Mouse (Mus musculus) hindbrain, embryonic 12.5 days (tissue): ENCODE data around the gene Phlpp2. TPM values are rescaled to one million over a fixed set of nuclear protein-coding genes. Genes with fewer than 3 reads are reported as not detected.

ENCODE experiments used
- ATAC-seq: fragments of 200-750 bp; cut with Nextera tagmentation; 2 replicates; pipeline ENCODE4 v1.8.0; 2017; ENCODE audit warnings: moderate TSS enrichment; ENCODE audit not compliant: low FRiP score
- H3K27ac ChIP-seq: fragments of 300-500 bp; sonication (generic); 2 replicates; pipeline ENCODE4 v1.5.1; 2016; ENCODE audit warnings: mild to moderate bottlenecking
- H3K27me3 ChIP-seq: fragments of 300-500 bp; sonication (generic); 2 replicates; pipeline ENCODE4 v1.6.1; 2016; ENCODE audit warnings: mild to moderate bottlenecking
- H3K36me3 ChIP-seq: fragments of 300-500 bp; sonication (generic); 2 replicates; pipeline ENCODE4 v1.6.1; 2016; ENCODE audit warnings: mild to moderate bottlenecking
- H3K4me1 ChIP-seq: fragments of 300-500 bp; sonication (generic); 2 replicates; pipeline ENCODE4 v1.6.1; 2016
- H3K4me2 ChIP-seq: fragments of 300-500 bp; sonication (generic); replicated peaks from 2 replicates; pipeline ENCODE4 v1.6.1; 2016; ENCODE audit warnings: mild to moderate bottlenecking
- H3K4me3 ChIP-seq: fragments of 300-500 bp; sonication (generic); 2 replicates; pipeline ENCODE4 v1.5.1; 2016; ENCODE audit warnings: mild to moderate bottlenecking
- H3K9ac ChIP-seq: fragments of 300-500 bp; sonication (generic); 2 replicates; pipeline ENCODE4 v1.6.1; 2016; ENCODE audit warnings: mild to moderate bottlenecking, moderate library complexity
- H3K9me3 ChIP-seq: fragments of 300-500 bp; sonication (generic); replicated peaks from 2 replicates; pipeline ENCODE4 v1.6.1; 2016; ENCODE audit warnings: mild to moderate bottlenecking
- WGBS: fragments of 180-500 bp; shearing (Covaris S2); methylation state at CpG from one replicate; pipeline ENCODE4 v1.1.7; 2016; 5-methylcytosine and 5-hydroxymethylcytosine counted together
- polyA plus RNA-seq: library from polyadenylated mRNA; unstranded; fragments of >200 nt; fragmentation: Nextera tagmentation; extraction: Ambion mirVana; gene quantifications from 2 replicates; pipeline ENCODE4 v1.2.1, GENCODE M21; 2016

Gene Phlpp2
- polyA plus RNA-seq, 1 experiment from 2014 or later: 3.5 TPM

- no peaks in the 10 kb centered on the region for H3K36me3 ChIP-seq
- no peak overlapping the region for H3K4me3 ChIP-seq
- ATAC-seq: no peak
- H3K27me3 ChIP-seq: 0 out of 2 replicates have a peak, but pooled peaks cover 3% of the 10 kb centered on the region
- 0 out of 2 replicates have a peak, but pooled peaks cover 5% of the 10 kb centered on the region for H3K4me1 ChIP-seq
- H3K4me2 ChIP-seq: no peak overlapping the region
- H3K9me3 ChIP-seq: no peaks in the 10 kb centered on the region
- 66% methylated on average over 15 of the region's 15 CpGs for WGBS
- H3K27ac ChIP-seq: no peak overlapping the region
- H3K9ac ChIP-seq: no peak overlapping the region
These were observed 114.2 kb downstream of the Phlpp2 start for GRCm38 (mm10) chr8:109982386-109983105.

GRCm38 (mm10) chr8:109983944-109984343 lies 115.6 kb downstream of the Phlpp2 start:
- H3K36me3 ChIP-seq: no peaks in the 10 kb centered on the region
- 30% methylated on average over 5 of the region's 5 CpGs for WGBS
- H3K4me2 ChIP-seq: no peak overlapping the region
- H3K27ac ChIP-seq: peak overlapping the region; percentile 23; the same call in 1 of the 2 replicates
- ATAC-seq: no peak
- no peaks in the 10 kb centered on the region for H3K9me3 ChIP-seq
- 0 out of 2 replicates have a peak, but pooled peaks cover 3% of the 10 kb centered on the region for H3K27me3 ChIP-seq
- H3K4me3 ChIP-seq: no peak overlapping the region
- no peak overlapping the region for H3K9ac ChIP-seq
- 0 out of 2 replicates have a peak, but pooled peaks cover 5% of the 10 kb centered on the region for H3K4me1 ChIP-seq

- Histone ChIP-seq H3K4me3 (no peak overlapping the region), H3K27ac (no peak overlapping the region), H3K9ac (no peak overlapping the region), H3K4me1 (0 out of 2 replicates have a peak, but pooled peaks cover 5% of the 10 kb centered on the region), H3K36me3 (no peaks in the 10 kb centered on the region), H3K27me3 (0 out of 2 replicates have a peak, but pooled peaks cover 3% of the 10 kb centered on the region), H3K9me3 (no peaks in the 10 kb centered on the region), H3K4me2 (no peak overlapping the region)
- 72% methylated on average over 7 of the region's 7 CpGs for WGBS
- ATAC-seq: no peak
These were observed 118.0 kb downstream of the Phlpp2 start for GRCm38 (mm10) chr8:109986384-109986783.

- H3K4me1 ChIP-seq: 0 out of 2 replicates have a peak, but pooled peaks cover 3% of the 10 kb centered on the region
- 85% methylated on average over 7 of the region's 7 CpGs for WGBS
- H3K27me3 ChIP-seq: no peaks in the 10 kb centered on the region
- H3K4me3 ChIP-seq: no peak overlapping the region
- no peak for ATAC-seq
- H3K27ac ChIP-seq: no peak overlapping the region
- H3K36me3 ChIP-seq: no peaks in the 10 kb centered on the region
- H3K9me3 ChIP-seq: no peaks in the 10 kb centered on the region
- H3K4me2 ChIP-seq: no peak overlapping the region
- no peak overlapping the region for H3K9ac ChIP-seq
These were observed 119.4 kb downstream of the Phlpp2 start for GRCm38 (mm10) chr8:109987776-109988175.

- Histone ChIP-seq H3K27ac (no peak overlapping the region), H3K9ac (no peak overlapping the region), H3K9me3 (no peaks in the 10 kb centered on the region), H3K36me3 (no peaks in the 10 kb centered on the region), H3K4me3 (no peak overlapping the region), H3K4me1 (0 out of 2 replicates have a peak, but pooled peaks cover under 1% of the 10 kb centered on the region), H3K4me2 (no peak overlapping the region), H3K27me3 (no peaks in the 10 kb centered on the region)
- no peak for ATAC-seq
- WGBS: 93% methylated on average over 8 of the region's 8 CpGs
These were observed 120.8 kb downstream of the Phlpp2 start for GRCm38 (mm10) chr8:109989151-109989550.

GRCm38 (mm10) chr8:109990224-109990623 lies 121.9 kb downstream of the Phlpp2 start, which contains the start of gene Tat:
TSS of gene Tat (plus strand) at chr8:109990437.
- 82% methylated on average over 8 of the region's 8 CpGs for WGBS
- no peaks in the 10 kb centered on the region for H3K4me1 ChIP-seq
- H3K9me3 ChIP-seq: no peaks in the 10 kb centered on the region
- H3K4me2 ChIP-seq: no peak within 1 kb of the TSS
- no peaks in the 10 kb centered on the region for H3K27me3 ChIP-seq
- H3K9ac ChIP-seq: no peak within 1 kb of the TSS
- no peak within 1 kb of the TSS for H3K4me3 ChIP-seq
- no peak within 1 kb of the TSS for H3K27ac ChIP-seq
- no peak for ATAC-seq
- no peaks in the 10 kb centered on the region for H3K36me3 ChIP-seq

GRCm38 (mm10) chr8:109992166-109992565 lies 123.8 kb downstream of the Phlpp2 start:
- no peak overlapping the region for H3K27ac ChIP-seq
- H3K9me3 ChIP-seq: no peaks in the 10 kb centered on the region
- 76% methylated on average over 5 of the region's 5 CpGs for WGBS
- no peaks in the 10 kb centered on the region for H3K36me3 ChIP-seq
- no peak overlapping the region for H3K4me2 ChIP-seq
- no peaks in the 10 kb centered on the region for H3K27me3 ChIP-seq
- no peaks in the 10 kb centered on the region for H3K4me1 ChIP-seq
- H3K4me3 ChIP-seq: no peak overlapping the region
- no peak for ATAC-seq
- no peak overlapping the region for H3K9ac ChIP-seq

- ATAC-seq: no peak
- no peak overlapping the region for H3K9ac ChIP-seq
- H3K27me3 ChIP-seq: no peaks in the 10 kb centered on the region
- WGBS: 74% methylated on average over 1 of the region's 1 CpGs
- no peaks in the 10 kb centered on the region for H3K9me3 ChIP-seq
- no peaks in the 10 kb centered on the region for H3K4me1 ChIP-seq
- H3K27ac ChIP-seq: no peak overlapping the region
- no peak overlapping the region for H3K4me2 ChIP-seq
- no peaks in the 10 kb centered on the region for H3K36me3 ChIP-seq
- no peak overlapping the region for H3K4me3 ChIP-seq
These were observed 124.6 kb downstream of the Phlpp2 start for GRCm38 (mm10) chr8:109992951-109993350.

Other genes starting within 250 kb of the Phlpp2 start
- gene Ist1, start 175.3 kb upstream of the Phlpp2 start, polyA plus RNA-seq: 185 and 186 TPM in 2 replicates
- 77.0 and 80.2 TPM in 2 replicates for gene Zfp821, start 163.0 kb upstream of the Phlpp2 start, polyA plus RNA-seq
- gene Atxn1l, start 130.8 kb upstream of the Phlpp2 start, polyA plus RNA-seq: 8.1 and 8.4 TPM in 2 replicates
- gene Ap1g1, start 90.0 kb upstream of the Phlpp2 start, polyA plus RNA-seq: 61.5 and 70.5 TPM in 2 replicates
- 1.3 and 2.5 TPM in 2 replicates for gene Marveld3, start 93.7 kb downstream of the Phlpp2 start, polyA plus RNA-seq
- gene Tat, start 121.9 kb downstream of the Phlpp2 start, polyA plus RNA-seq: not detected in 2 replicates
- not detected in 2 replicates for gene Chst4, start 171.2 kb downstream of the Phlpp2 start, polyA plus RNA-seq
- 12.2 and 12.8 TPM in 2 replicates for gene Zfp612, start 211.2 kb downstream of the Phlpp2 start, polyA plus RNA-seq
- gene Gm21964, start 232.7 kb downstream of the Phlpp2 start, polyA plus RNA-seq: not detected in 2 replicates
- not detected in 2 replicates for gene Gm17720, start 234.2 kb downstream of the Phlpp2 start, polyA plus RNA-seq